Mouse (Mus musculus): ENCODE measurements at regions not wholly inside any gene's neighbourhood (a gene's known extent, or its start where the extent isn't known, plus 50 kb on each side); places are given as distances from the start of the nearest gene placed in this dataset.

DNA sequence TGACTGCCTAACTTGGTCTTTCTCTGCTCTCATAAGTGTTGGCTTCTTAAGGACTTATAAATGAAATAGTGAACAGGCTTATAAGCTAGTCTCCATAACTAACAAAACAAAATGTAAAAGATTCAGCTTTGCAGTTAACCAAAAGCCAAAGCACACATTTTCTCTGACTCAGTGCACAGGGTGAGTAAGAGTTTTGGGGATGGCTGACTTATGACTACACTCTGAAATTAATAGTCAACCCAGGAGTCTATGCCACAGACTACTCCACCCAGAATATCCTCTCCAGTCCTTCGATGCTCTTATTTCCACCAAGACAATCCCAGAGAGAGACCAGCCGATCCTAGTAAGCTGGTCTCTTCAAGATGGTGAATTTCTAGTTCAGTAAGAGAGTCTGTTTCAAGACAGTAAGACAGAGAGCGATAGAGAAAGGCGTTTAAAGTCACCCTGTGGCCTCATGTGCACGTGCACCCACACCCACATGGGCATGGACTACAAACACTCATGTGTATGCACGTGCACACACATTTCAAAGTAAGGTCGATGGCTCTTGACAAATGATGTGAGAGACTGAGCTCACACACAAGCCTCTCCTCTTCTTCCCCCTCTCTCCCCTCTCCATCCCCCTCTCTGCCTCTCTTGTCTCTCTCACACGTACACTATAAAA lies 351.2 kb upstream of the Pmfbp1 start:
- no peak for DNase-seq (ENCODE audit: extremely low read depth, low read depth)

DNA sequence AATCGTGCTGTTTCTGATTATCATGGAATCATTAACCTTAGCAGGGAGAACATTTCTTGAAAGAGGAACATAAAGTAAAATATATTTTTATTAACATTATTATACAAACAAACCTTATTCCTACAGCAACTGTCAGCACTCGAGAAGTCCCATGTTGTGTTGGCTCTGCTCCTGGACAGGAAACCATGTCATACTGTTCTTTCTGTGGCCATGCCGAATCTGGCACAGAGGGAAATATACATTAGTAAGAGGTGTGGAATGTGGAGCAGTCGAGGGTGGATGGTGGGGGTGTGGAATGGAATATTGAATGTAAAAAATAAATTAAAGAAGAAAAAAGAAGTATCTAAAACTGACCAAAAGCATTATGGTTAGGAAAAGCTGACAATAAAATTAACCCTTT lies 342.1 kb upstream of the Pmfbp1 start:
- DNase-seq (ENCODE audit: extremely low read depth, low read depth), result no peak

- DNase-seq (ENCODE audit: extremely low read depth, low read depth), result no peak
Measured at GRCm38 (mm10) chr8:109155489-109155888, 338.3 kb upstream of the Pmfbp1 start.

GRCm38 (mm10) chr8:109156016-109156415 lies 337.8 kb upstream of the Pmfbp1 start:
- no peak for DNase-seq (ENCODE audit: extremely low read depth, low read depth)

GRCm38 (mm10) chr8:109172701-109173100 lies 321.1 kb upstream of the Pmfbp1 start:
- no peak for DNase-seq (ENCODE audit: extremely low read depth, low read depth)

- DNase-seq (ENCODE audit: extremely low read depth, low read depth), result no peak
Measured at GRCm38 (mm10) chr8:109185558-109186198, 308.1 kb upstream of the Pmfbp1 start.

GRCm38 (mm10) chr8:109187617-109188016 lies 306.2 kb upstream of the Pmfbp1 start:
- DNase-seq (ENCODE audit: extremely low read depth, low read depth), result no peak

GRCm38 (mm10) chr8:109214247-109214646 lies 279.6 kb upstream of the Pmfbp1 start:
- DNase-seq (ENCODE audit: extremely low read depth, low read depth), result no peak

- DNase-seq (ENCODE audit: extremely low read depth, low read depth), result no peak
Measured at GRCm38 (mm10) chr8:109216318-109216717, 277.5 kb upstream of the Pmfbp1 start.

- DNase-seq (ENCODE audit: extremely low read depth, low read depth), result no peak
Measured at GRCm38 (mm10) chr8:109217326-109217725, 276.5 kb upstream of the Pmfbp1 start.

DNA sequence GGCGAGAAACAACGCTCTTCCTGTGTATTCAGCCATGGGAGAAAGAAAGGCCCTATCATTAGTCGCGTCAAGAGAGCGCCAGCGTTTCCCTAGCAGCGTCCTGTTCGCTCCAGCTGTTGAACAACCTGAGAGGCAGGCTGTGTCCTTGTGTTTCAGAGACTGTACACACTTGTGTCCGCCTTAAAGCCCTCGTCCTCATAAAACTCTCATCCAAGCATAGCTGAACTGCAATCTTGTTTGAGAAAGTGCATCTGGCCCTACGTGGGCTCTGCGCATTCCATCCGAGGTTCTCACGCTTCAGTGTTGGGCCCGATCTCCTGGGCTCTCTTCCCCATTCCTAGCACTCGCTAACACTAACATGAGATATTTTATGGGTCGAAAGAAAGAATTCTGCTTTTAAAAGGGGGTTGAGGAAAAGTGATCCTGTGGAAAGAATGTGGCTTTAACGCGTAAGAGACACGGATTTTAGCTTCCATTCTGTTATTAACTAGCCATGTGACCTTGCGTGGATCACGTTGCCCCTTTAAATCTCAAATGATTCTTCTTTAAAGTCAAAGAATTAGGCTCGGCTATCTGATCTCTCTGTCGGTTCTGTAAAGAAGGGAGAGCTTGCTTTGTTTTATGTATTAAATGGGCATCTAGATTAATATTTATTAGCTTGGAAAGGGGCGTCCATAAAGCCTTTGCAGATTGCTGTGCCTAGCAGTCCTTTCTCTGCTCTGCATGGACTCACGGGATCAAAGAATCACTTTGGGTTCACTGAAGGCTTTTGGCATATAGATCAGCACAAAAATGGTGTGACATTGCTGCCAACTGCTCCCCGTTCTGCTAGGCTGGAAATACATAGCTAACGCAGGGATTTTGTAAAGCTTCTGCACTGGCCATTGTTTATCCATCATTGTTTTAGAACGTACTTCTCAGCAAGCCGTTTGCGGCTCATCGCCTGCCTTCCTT lies 261.3 kb upstream of the Pmfbp1 start:
- DNase-seq (ENCODE audit: extremely low read depth, low read depth), result no peak

DNA sequence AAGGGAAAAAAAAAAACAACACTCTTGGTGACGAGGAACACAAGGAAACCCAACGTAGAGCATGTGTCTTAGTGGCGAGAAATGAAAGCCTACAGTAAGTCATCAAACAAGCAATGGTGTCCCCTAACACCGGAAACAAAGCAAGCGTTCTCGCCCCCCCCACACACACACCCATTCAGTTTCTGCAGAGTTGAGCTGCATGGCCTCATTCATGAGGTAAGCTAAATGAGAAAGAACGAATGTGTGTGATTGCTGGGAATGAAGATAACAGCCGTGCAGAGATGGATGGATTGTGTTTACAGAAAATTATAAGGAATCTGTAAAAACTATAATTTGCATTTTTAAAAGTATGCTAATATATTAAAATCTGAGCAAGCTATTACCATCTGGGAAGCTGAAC lies 248.3 kb upstream of the Pmfbp1 start:
- DNase-seq (ENCODE audit: extremely low read depth, low read depth), result no peak

DNA sequence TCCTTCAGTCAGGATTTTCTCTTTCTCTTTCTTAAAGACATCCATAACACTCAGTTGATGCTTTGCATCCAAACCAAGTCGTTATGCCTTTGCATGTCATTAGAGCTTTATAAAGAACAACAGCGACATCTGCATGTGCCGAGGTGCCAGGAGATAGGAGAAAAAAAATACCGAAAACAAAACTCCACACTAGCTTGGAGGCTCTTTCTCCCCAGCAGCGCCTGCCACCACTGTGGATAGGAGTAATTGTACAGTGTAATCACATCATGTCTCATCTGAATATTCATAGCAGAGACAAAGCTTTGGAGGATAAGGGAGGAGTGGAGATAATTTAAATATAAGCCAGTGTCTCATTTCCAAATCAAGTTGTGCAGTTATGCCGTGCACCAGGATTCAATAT lies 246.0 kb upstream of the Pmfbp1 start:
- DNase-seq (ENCODE audit: extremely low read depth, low read depth), result no peak

DNA sequence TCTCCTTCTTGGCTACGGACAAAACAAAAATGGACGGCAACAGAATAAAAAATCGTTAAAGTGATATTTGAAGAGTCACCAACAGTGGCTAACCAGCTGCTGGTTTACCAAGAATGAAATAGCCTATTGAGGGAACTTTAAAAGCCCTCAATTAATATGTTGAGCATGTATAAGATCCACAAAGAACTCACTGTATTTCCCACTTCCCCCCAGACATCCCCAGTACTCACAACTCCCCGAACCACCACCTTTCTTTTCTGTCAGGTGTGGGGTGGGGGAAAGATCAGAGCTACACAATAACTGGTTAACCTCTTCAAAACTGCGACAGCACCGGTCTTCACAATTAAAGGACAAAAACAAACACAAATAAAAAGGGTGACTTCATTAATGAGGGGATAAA lies 245.5 kb upstream of the Pmfbp1 start:
- no peak for DNase-seq (ENCODE audit: extremely low read depth, low read depth)

GRCm38 (mm10) chr8:109249256-109249655 lies 244.6 kb upstream of the Pmfbp1 start:
- DNase-seq (ENCODE audit: extremely low read depth, low read depth), result no peak

- DNase-seq (ENCODE audit: extremely low read depth, low read depth), result no peak
Measured at GRCm38 (mm10) chr8:109249691-109250090, 244.1 kb upstream of the Pmfbp1 start.

DNA sequence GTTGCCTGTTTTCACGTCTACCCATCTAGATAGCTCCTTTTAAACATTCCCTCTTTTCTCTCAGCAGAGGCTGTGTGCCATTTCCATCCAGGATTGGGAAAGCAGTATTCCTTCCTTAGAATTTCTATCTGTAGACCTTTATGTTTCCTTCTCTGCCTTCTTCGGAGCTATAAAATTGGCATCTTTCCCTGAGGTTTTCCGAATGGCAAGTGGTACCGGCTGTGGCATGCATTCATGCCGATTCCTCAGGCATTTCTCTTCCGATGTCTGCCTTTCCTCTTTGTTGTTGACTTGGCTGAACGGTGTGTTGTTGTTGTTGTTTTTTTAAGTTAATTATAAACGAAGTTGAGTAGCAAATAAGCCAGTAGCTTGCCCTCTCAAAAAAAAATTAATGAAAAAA lies 243.3 kb upstream of the Pmfbp1 start:
- DNase-seq (ENCODE audit: extremely low read depth, low read depth), result no peak

GRCm38 (mm10) chr8:109251360-109251798 lies 242.4 kb upstream of the Pmfbp1 start:
- no peak for DNase-seq (ENCODE audit: extremely low read depth, low read depth)

GRCm38 (mm10) chr8:109252404-109252803 lies 241.4 kb upstream of the Pmfbp1 start:
- DNase-seq (ENCODE audit: extremely low read depth, low read depth), result no peak

- DNase-seq (ENCODE audit: extremely low read depth, low read depth), result peak; percentile 1
Measured at GRCm38 (mm10) chr8:109279129-109279528, 214.7 kb upstream of the Pmfbp1 start.

DNA sequence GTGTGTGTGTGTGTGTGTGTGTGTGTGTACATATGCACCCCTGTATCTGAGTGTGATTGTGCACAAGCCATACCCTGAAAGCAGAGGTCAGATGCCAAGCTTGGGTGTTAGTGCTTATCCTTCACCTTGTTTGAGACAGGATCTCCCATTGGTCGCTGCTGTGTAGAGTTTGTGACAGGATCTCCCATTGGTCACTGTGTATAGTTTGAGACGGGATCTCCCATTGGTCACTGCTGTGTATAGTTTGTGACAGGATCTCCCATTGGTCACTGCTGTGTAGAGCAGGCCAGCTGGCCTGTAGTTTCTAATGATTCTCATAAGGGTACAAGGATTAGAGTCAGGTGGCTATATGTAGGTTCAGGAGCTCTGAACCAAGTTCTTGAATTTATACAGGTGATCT lies 213.3 kb upstream of the Pmfbp1 start:
- no peak for DNase-seq (ENCODE audit: extremely low read depth, low read depth)

- no peak for DNase-seq (ENCODE audit: extremely low read depth, low read depth)
Measured at GRCm38 (mm10) chr8:109281598-109281997, 212.2 kb upstream of the Pmfbp1 start.

Data from MEL-GATA-1-ER (cell line).